Comparison of ENCODE assay signal across 8 mouse cellular contexts in genomic region chr12:112091054-112091453, GRCm38 (mm10). TPM values are rescaled to one million over a fixed set of nuclear protein-coding genes. Genes with fewer than 3 reads are reported as not detected.
DNase-seq lines count a peak whose midpoint lies in the region; ATAC-seq and TF ChIP-seq lines count a peak whose summit lies in the region.

No protein-coding gene starts in this region.

- peaks cover 19% of the 10 kb centered on the region for H3K4me1 ChIP-seq in embryonic facial prominence, embryonic 13.5 days
- no peaks in the 10 kb centered on the region for H3K4me1 ChIP-seq in heart, embryonic 11.5 days (ENCODE audit: control insufficient read depth, insufficient read depth, low read length)
- H3K4me1 ChIP-seq in limb, embryonic 10.5 days: peaks cover 9% of the 10 kb centered on the region; the same call in 1 of the 2 replicates
- H3K4me1 ChIP-seq in midbrain, postnatal 0 days (ENCODE audit: insufficient read depth, low read length): no peaks in the 10 kb centered on the region

- no peaks in the 10 kb centered on the region for H3K9me3 ChIP-seq in embryonic facial prominence, embryonic 13.5 days
- H3K9me3 ChIP-seq in heart, embryonic 11.5 days (replicated peaks; ENCODE audit: control insufficient read depth, low read length): no peaks in the 10 kb centered on the region
- H3K9me3 ChIP-seq in limb, embryonic 10.5 days (replicated peaks): no peaks in the 10 kb centered on the region
- no peaks in the 10 kb centered on the region for H3K9me3 ChIP-seq in midbrain, postnatal 0 days (ENCODE audit: low read length)

- TF ChIP-seq CTCF in midbrain, postnatal 0 days (IDR thresholded peaks at IDR 0.05): peak; percentile 93

- H3K36me3 ChIP-seq in embryonic facial prominence, embryonic 13.5 days: no peaks in the 10 kb centered on the region
- no peaks in the 10 kb centered on the region for H3K36me3 ChIP-seq in heart, embryonic 11.5 days (ENCODE audit: control insufficient read depth, insufficient read depth, low read length)
- no peaks in the 10 kb centered on the region for H3K36me3 ChIP-seq in limb, embryonic 10.5 days
- H3K36me3 ChIP-seq in midbrain, postnatal 0 days (ENCODE audit: insufficient read depth, low read length): no peaks in the 10 kb centered on the region

- H3K9ac ChIP-seq in embryonic facial prominence, embryonic 13.5 days: peak overlapping the region; percentile 36; the same call in 1 of the 2 replicates
- no peak overlapping the region for H3K9ac ChIP-seq in heart, embryonic 11.5 days (ENCODE audit: low read depth, low read length)
- no peak overlapping the region for H3K9ac ChIP-seq in midbrain, postnatal 0 days (replicated peaks; ENCODE audit: low read length, poor library complexity, severe bottlenecking)

- DNase-seq in CD4-positive helper T cell, adult 2 months (ENCODE audit: low read depth, low spot score): peak; percentile 37
- peak; percentile 61 for DNase-seq in adrenal gland, postnatal 25 days
- DNase-seq in kidney, adult 9 months: peak; percentile 80
- peak; percentile 64 for DNase-seq in limb, embryonic 10.5 days (ENCODE audit: low spot score)
- DNase-seq in midbrain, postnatal 0 days (ENCODE audit: low spot score): peak; percentile 92
- peak; percentile 75 for DNase-seq in testis, postnatal 10 days (ENCODE audit: low spot score)

- ATAC-seq in embryonic facial prominence, embryonic 13.5 days (ENCODE audit: insufficient number of reproducible peaks, insufficient read depth, low FRiP score, low TSS enrichment, low read depth): no peak
- ATAC-seq in heart, embryonic 11.5 days (replicated peaks; ENCODE audit: insufficient number of reproducible peaks, low FRiP score, low TSS enrichment): no peak
- ATAC-seq in midbrain, postnatal 0 days (ENCODE audit: low FRiP score): no peak

- H3K4me3 ChIP-seq in embryonic facial prominence, embryonic 13.5 days: no peak overlapping the region
- no peak overlapping the region for H3K4me3 ChIP-seq in heart, embryonic 11.5 days (ENCODE audit: low read depth, low read length)
- H3K4me3 ChIP-seq in limb, embryonic 10.5 days: no peak overlapping the region
- no peak overlapping the region for H3K4me3 ChIP-seq in midbrain, postnatal 0 days (ENCODE audit: low read depth, low read length)

- no peak overlapping the region for H3K27ac ChIP-seq in embryonic facial prominence, embryonic 13.5 days
- H3K27ac ChIP-seq in heart, embryonic 11.5 days (ENCODE audit: low read depth, low read length): no peak overlapping the region
- no peak overlapping the region for H3K27ac ChIP-seq in limb, embryonic 10.5 days
- no peak overlapping the region for H3K27ac ChIP-seq in midbrain, postnatal 0 days (ENCODE audit: low read depth, low read length)

- WGBS in embryonic facial prominence, embryonic 13.5 days: 6% methylated on average over 12 of the region's 12 CpGs
- WGBS in heart, embryonic 11.5 days (ENCODE audit: insufficient replicate concordance): 10% methylated on average over 12 of the region's 12 CpGs
- 7% methylated on average over 12 of the region's 12 CpGs for WGBS in limb, embryonic 10.5 days
- WGBS in midbrain, postnatal 0 days: 3% methylated on average over 12 of the region's 12 CpGs

- H3K27me3 ChIP-seq in embryonic facial prominence, embryonic 13.5 days: peaks cover 17% of the 10 kb centered on the region
- H3K27me3 ChIP-seq in heart, embryonic 11.5 days (ENCODE audit: control insufficient read depth, insufficient read depth, low read length): 0 out of 2 replicates have a peak, but pooled peaks cover 3% of the 10 kb centered on the region
- H3K27me3 ChIP-seq in limb, embryonic 10.5 days (ENCODE audit: low read depth, poor library complexity, severe bottlenecking): peaks cover 7% of the 10 kb centered on the region; the same call in 1 of the 2 replicates
- H3K27me3 ChIP-seq in midbrain, postnatal 0 days (ENCODE audit: insufficient read depth, low read length): no peaks in the 10 kb centered on the region

- peak overlapping the region; percentile 47 for H3K4me2 ChIP-seq in embryonic facial prominence, embryonic 13.5 days
- H3K4me2 ChIP-seq in heart, embryonic 11.5 days: peak overlapping the region; percentile 31
- H3K4me2 ChIP-seq in midbrain, postnatal 0 days (ENCODE audit: low read depth, low read length, poor library complexity, severe bottlenecking): peak overlapping the region; percentile 26; the same call in 1 of the 2 replicates

RNA-seq across cellular contexts. Expression of gene Aspg, which starts 15.4 kb away (rescaled TPM):
- total RNA-seq in adrenal gland, postnatal 25 days (2021): 35.6 and 47.0 TPM in 2 replicates
- polyA plus RNA-seq in embryonic facial prominence, embryonic 13.5 days (2015; fragmentation: Nextera tagmentation; extraction: Ambion mirVana): 0.60 and 1.1 TPM in 2 replicates
- polyA plus RNA-seq in heart, embryonic 11.5 days (2014; fragmentation: Nextera tagmentation; extraction: Ambion mirVana): 0.56 and 1.4 TPM in 2 replicates
- polyA plus RNA-seq in limb, embryonic 10.5 days (2016; fragmentation: Nextera tagmentation; extraction: Ambion mirVana): 1.2 and 2.2 TPM in 2 replicates
- total RNA-seq in midbrain, postnatal 0 days (2014; rRNA removed): 3.6 and 5.2 TPM in 2 replicates
- 2.3 and 2.5 TPM in 2 replicates for polyA plus RNA-seq in midbrain, postnatal 0 days (2015; fragmentation: Nextera tagmentation; extraction: Ambion mirVana)

RNA-seq across cellular contexts. Expression of gene Kif26a, which starts 55.0 kb away (rescaled TPM):
- total RNA-seq in adrenal gland, postnatal 25 days (2021): 7.4 and 13.7 TPM in 2 replicates
- polyA plus RNA-seq in embryonic facial prominence, embryonic 13.5 days (2015; fragmentation: Nextera tagmentation; extraction: Ambion mirVana): 6.9 and 7.2 TPM in 2 replicates
- polyA plus RNA-seq in heart, embryonic 11.5 days (2014; fragmentation: Nextera tagmentation; extraction: Ambion mirVana): 0.89 and 1.3 TPM in 2 replicates
- 2.8 and 3.9 TPM in 2 replicates for polyA plus RNA-seq in limb, embryonic 10.5 days (2016; fragmentation: Nextera tagmentation; extraction: Ambion mirVana)
- 24.1 and 26.5 TPM in 2 replicates for total RNA-seq in midbrain, postnatal 0 days (2014; rRNA removed)
- polyA plus RNA-seq in midbrain, postnatal 0 days (2015; fragmentation: Nextera tagmentation; extraction: Ambion mirVana): 1.9 and 2.4 TPM in 2 replicates

Comparison
In these comparisons a context has a peak if more than half of its experiments do, and no peak if none do; other contexts are left out.
1. DNase-seq: peak in every context shown above with its lines; median percentile 92 in midbrain, postnatal 0 days; 80 in kidney, adult 9 months; 75 in testis, postnatal 10 days; 64 in limb, embryonic 10.5 days; 61 in adrenal gland, postnatal 25 days; 37 in CD4-positive helper T cell, adult 2 months.